In genomic region chr2:79695939-79696338, GRCm38 (mm10) we compare ENCODE assay signal across 24 mouse cellular contexts. TPM values are rescaled to one million over a fixed set of nuclear protein-coding genes. Genes with fewer than 3 reads are reported as not detected.
DNase-seq lines count a peak whose midpoint lies in the region; ATAC-seq and TF ChIP-seq lines count a peak whose summit lies in the region.
"Had no signal": no experiment of that assay in that cellular context is flagged by ENCODE, and none has a peak within 500 bp of the region (broad histone marks: within the 10 kb centered on the region; RNA-seq: fewer than 3 reads in every experiment).

No protein-coding gene starts in this region.

- ATAC-seq in liver, postnatal 0 days, result peak; percentile 74
- peak; percentile 84 for ATAC-seq in megakaryocyte, adult 5-6 weeks (ENCODE audit: poor library complexity, severe bottlenecking)
- no peak for ATAC-seq in hindbrain, embryonic 14.5 days (ENCODE audit: low FRiP score)
- no peak for ATAC-seq in hindbrain, postnatal 0 days
- ATAC-seq: activated CD4-positive, CD25-positive, alpha-beta regulatory T cell, adult 4 months; midbrain, embryonic 15.5 days; Patski had no signal

- no peaks in the 10 kb centered on the region for H3K9me3 ChIP-seq in liver, postnatal 0 days (ENCODE audit: low read length)
- no peaks in the 10 kb centered on the region for H3K9me3 ChIP-seq in hindbrain, embryonic 14.5 days (ENCODE audit: control insufficient read depth, low read length)
- no peaks in the 10 kb centered on the region for H3K9me3 ChIP-seq in hindbrain, postnatal 0 days (ENCODE audit: low read length)
- H3K9me3 ChIP-seq: embryonic facial prominence, embryonic 15.5 days; forebrain, embryonic 10.5 days; heart, embryonic 12.5 days; limb, embryonic 13.5 days; lung, embryonic 15.5 days; midbrain, embryonic 15.5 days had no signal

- intact Hi-C loops in gastrocnemius, adult 2 months (cut with DNase I), result loop anchor here (5.0 kb wide), 1 partner anchor 51 kb away; no protein-coding TSS in a partner anchor

- no peaks in the 10 kb centered on the region for H3K36me3 ChIP-seq in liver, postnatal 0 days (replicated peaks; ENCODE audit: insufficient read depth, low read length)
- H3K36me3 ChIP-seq in hindbrain, embryonic 14.5 days (replicated peaks; ENCODE audit: control insufficient read depth, insufficient read depth), result no peaks in the 10 kb centered on the region
- no peaks in the 10 kb centered on the region for H3K36me3 ChIP-seq in hindbrain, postnatal 0 days (ENCODE audit: insufficient read depth, low read length)
- H3K36me3 ChIP-seq: embryonic facial prominence, embryonic 15.5 days; forebrain, embryonic 10.5 days; heart, embryonic 12.5 days; limb, embryonic 13.5 days; lung, embryonic 15.5 days; midbrain, embryonic 15.5 days had no signal

- H3K27ac ChIP-seq in gastrocnemius, adult 2 months, result no peak overlapping the region
- 0 out of 2 replicates have a peak overlapping the region, but pooled peaks have one; percentile 48 for H3K27ac ChIP-seq in liver, postnatal 0 days (ENCODE audit: low read depth)
- H3K27ac ChIP-seq in hindbrain, embryonic 14.5 days, result no peak overlapping the region
- no peak overlapping the region for H3K27ac ChIP-seq in hindbrain, postnatal 0 days
- H3K27ac ChIP-seq: embryonic facial prominence, embryonic 15.5 days; forebrain, embryonic 10.5 days; limb, embryonic 13.5 days; lung, embryonic 15.5 days; midbrain, embryonic 15.5 days had no signal

- WGBS in liver, postnatal 0 days (ENCODE audit: insufficient replicate concordance), result 46% methylated on average over 12 of the region's 12 CpGs
- 91% methylated on average over 12 of the region's 12 CpGs for WGBS in hindbrain, embryonic 14.5 days
- 91% methylated on average over 12 of the region's 12 CpGs for WGBS in hindbrain, postnatal 0 days

- TF ChIP-seq CTCF in gastrocnemius, adult 2 months (IDR thresholded peaks at IDR 0.05), result no peak
- TF ChIP-seq CTCF in liver, postnatal 0 days (IDR thresholded peaks at IDR 0.05; ENCODE audit: low read depth), result no peak
- no peak for TF ChIP-seq CTCF in hindbrain, postnatal 0 days (IDR thresholded peaks at IDR 0.05; ENCODE audit: low read depth)

- H3K4me2 ChIP-seq in liver, postnatal 0 days (ENCODE audit: low read depth, low read length), result no peak overlapping the region
- no peak overlapping the region for H3K4me2 ChIP-seq in hindbrain, embryonic 14.5 days (replicated peaks)
- no peak overlapping the region for H3K4me2 ChIP-seq in hindbrain, postnatal 0 days (ENCODE audit: low read depth, low read length)
- H3K4me2 ChIP-seq: embryonic facial prominence, embryonic 15.5 days; heart, embryonic 12.5 days; limb, embryonic 13.5 days; lung, embryonic 15.5 days; midbrain, embryonic 15.5 days had no signal

- no peak overlapping the region for H3K9ac ChIP-seq in liver, postnatal 0 days (replicated peaks)
- H3K9ac ChIP-seq in hindbrain, embryonic 14.5 days, result no peak overlapping the region
- H3K9ac ChIP-seq in hindbrain, postnatal 0 days (replicated peaks; ENCODE audit: low read length), result no peak overlapping the region
- H3K9ac ChIP-seq: embryonic facial prominence, embryonic 15.5 days; heart, embryonic 12.5 days; limb, embryonic 13.5 days; lung, embryonic 15.5 days; midbrain, embryonic 15.5 days had no signal

- no peaks in the 10 kb centered on the region for H3K27me3 ChIP-seq in liver, postnatal 0 days (ENCODE audit: insufficient read depth, low read length)
- no peaks in the 10 kb centered on the region for H3K27me3 ChIP-seq in hindbrain, embryonic 14.5 days (ENCODE audit: control insufficient read depth, insufficient read depth, low read length)
- H3K27me3 ChIP-seq in hindbrain, postnatal 0 days (ENCODE audit: insufficient read depth, low read length), result no peaks in the 10 kb centered on the region
- H3K27me3 ChIP-seq: embryonic facial prominence, embryonic 15.5 days; heart, embryonic 12.5 days; limb, embryonic 13.5 days; lung, embryonic 15.5 days; midbrain, embryonic 15.5 days; Patski had no signal

- no peak overlapping the region for H3K4me3 ChIP-seq in gastrocnemius, adult 2 months
- no peak overlapping the region for H3K4me3 ChIP-seq in liver, postnatal 0 days (ENCODE audit: low read depth, low read length)
- no peak overlapping the region for H3K4me3 ChIP-seq in hindbrain, embryonic 14.5 days (replicated peaks; ENCODE audit: low read length)
- no peak overlapping the region for H3K4me3 ChIP-seq in hindbrain, postnatal 0 days (ENCODE audit: low read length)
- H3K4me3 ChIP-seq: embryonic facial prominence, embryonic 15.5 days; forebrain, embryonic 10.5 days; heart, embryonic 12.5 days; limb, embryonic 13.5 days; lung, embryonic 15.5 days; midbrain, embryonic 15.5 days had no signal

- DNase-seq in gastrocnemius, adult 2 months, result peak; percentile 21
- no peak for DNase-seq in gastrocnemius, adult 18-20 months (ENCODE audit: low spot score)
- peak; percentile 67 to 74 for DNase-seq in B cell, adult 2 months
- peak; percentile 35 for DNase-seq in liver, postnatal 0 days
- DNase-seq in hindbrain, embryonic 14.5 days (ENCODE audit: low spot score), result no peak
- no peak for DNase-seq in hindbrain, postnatal 0 days (ENCODE audit: low spot score)
- no peak for DNase-seq in urinary bladder, postnatal 25 days (ENCODE audit: low spot score)
- DNase-seq: adrenal gland, postnatal 14 days; cerebellum, adult 8-10 months; embryo, embryonic 11 days; gastrocnemius, postnatal 36 days; kidney, adult 18-20 months; kidney, postnatal 14 days; right cerebral cortex, postnatal 14 days had no signal

- no peaks in the 10 kb centered on the region for H3K4me1 ChIP-seq in liver, postnatal 0 days (ENCODE audit: insufficient read depth)
- no peaks in the 10 kb centered on the region for H3K4me1 ChIP-seq in hindbrain, embryonic 14.5 days (replicated peaks; ENCODE audit: control insufficient read depth, insufficient read depth, low read length)
- H3K4me1 ChIP-seq in hindbrain, postnatal 0 days (ENCODE audit: insufficient read depth, low read length), result no peaks in the 10 kb centered on the region
- H3K4me1 ChIP-seq: embryonic facial prominence, embryonic 15.5 days; forebrain, embryonic 10.5 days; lung, embryonic 15.5 days; midbrain, embryonic 15.5 days had no signal

- TF ChIP-seq EP300 in liver, postnatal 0 days (IDR thresholded peaks at IDR 0.05; ENCODE audit: low read depth), result no peak

RNA-seq across cellular contexts. Expression of gene Ppp1r1c, which starts 11.6 kb away (rescaled TPM):
- total RNA-seq in gastrocnemius, adult 2 months (2021), result under 1 TPM in 1 of 2 experiments, not detected in 1; 0.42 TPM
- under 1 TPM in 1 of 2 experiments, not detected in 1; 0.50 TPM for total RNA-seq in gastrocnemius, adult 18-20 months (2021)
- polyA plus RNA-seq in liver, postnatal 0 days (2015; fragmentation: Nextera tagmentation; extraction: Ambion mirVana), result 0.11 TPM in 1 of 2 replicates, not detected in the other
- not detected in 2 replicates for total RNA-seq in megakaryocyte, adult 5-6 weeks (2015)
- not detected in 2 replicates for total RNA-seq in megakaryocyte, adult 5-6 weeks (2017)
- polyA plus RNA-seq in hindbrain, embryonic 14.5 days (2014; fragmentation: Nextera tagmentation; extraction: Ambion mirVana), result 8.7 and 8.9 TPM in 2 replicates
- total RNA-seq in hindbrain, postnatal 0 days (2014; rRNA removed), result 2.2 and 5.8 TPM in 2 replicates
- polyA plus RNA-seq in hindbrain, postnatal 0 days (2015; fragmentation: Nextera tagmentation; extraction: Ambion mirVana), result 4.4 and 6.4 TPM in 2 replicates
- total RNA-seq: adrenal gland, postnatal 14 days; gastrocnemius, postnatal 36 days had no signal
- polyA plus RNA-seq: activated CD4-positive, CD25-positive, alpha-beta regulatory T cell, adult 4 months; forebrain, embryonic 10.5 days; Patski; urinary bladder, adult 2 months had no signal

Comparison
In these comparisons a context has a peak if more than half of its experiments do, and no peak if none do; other contexts are left out.
1. DNase-seq: peak in gastrocnemius, adult 2 months (single experiment), B cell, adult 2 months (2 of 2) and liver, postnatal 0 days (single experiment); none in gastrocnemius, adult 18-20 months (single experiment), hindbrain, embryonic 14.5 days (single experiment), hindbrain, postnatal 0 days (single experiment) and urinary bladder, postnatal 25 days (single experiment).
2. ATAC-seq: peak in liver, postnatal 0 days (single experiment) and megakaryocyte, adult 5-6 weeks (single experiment); none in hindbrain, embryonic 14.5 days (single experiment) and hindbrain, postnatal 0 days (single experiment).